Mouse (Mus musculus): Measurements from ENCODE around the gene Cyth4.

GRCm38 (mm10) chr15:78554545-78555313 lies 42.1 kb upstream of the Cyth4 start:
- TF ChIP-seq CTCF (IDR thresholded peaks at IDR 0.05; ENCODE audit: control insufficient read depth, insufficient read depth, insufficient replicate concordance, low read depth, low read length) (no peak), POLR2A (IDR thresholded peaks at IDR 0.05; ENCODE audit: control insufficient read depth, low read depth, low read length) (no peak)
